Mouse (Mus musculus) CH12.LX (cell line): ENCODE results near the gene Pcsk7. TPM values are rescaled to one million over a fixed set of nuclear protein-coding genes. Genes with fewer than 3 reads are reported as not detected.

Source experiments
- DNase-seq: peaks from one replicate; pipeline ENCODE4 v3.0.0-alpha.2; 2013; ENCODE audit errors: extremely low read depth
- H3K27ac ChIP-seq: 2 replicates; pipeline ENCODE4 v1.5.1; 2012; ENCODE audit warnings: low read depth, mild to moderate bottlenecking, control low read depth, moderate library complexity; ENCODE audit not compliant: insufficient read depth
- H3K27me3 ChIP-seq: replicated peaks from 2 replicates; pipeline ENCODE3; 2012; ENCODE audit warnings: inconsistent platforms
- H3K36me3 ChIP-seq, 2 experiments: replicated peaks in 1 of 2; 2 replicates each; pipeline versions ENCODE3 to v1.6.1; 2012; ENCODE audit warnings: inconsistent platforms in 1 of 2, low read length in 1 of 2, mild to moderate bottlenecking in 1 of 2, mixed read lengths in 1 of 2, moderate library complexity in 1 of 2; ENCODE audit not compliant: control insufficient read depth in 1 of 2, insufficient read depth in 1 of 2
- H3K4me1 ChIP-seq, 2 experiments: 2 replicates each; pipeline ENCODE4 v1.6.1; 2012; ENCODE audit warnings: inconsistent platforms in 1 of 2, moderate library complexity in 1 of 2; ENCODE audit not compliant: insufficient read depth in 2 of 2, control insufficient read depth in 1 of 2
- H3K4me2 ChIP-seq: 2 replicates; pipeline ENCODE4 v1.6.1; 2012; ENCODE audit warnings: low read depth, mild to moderate bottlenecking, control low read depth; ENCODE audit not compliant: poor library complexity, insufficient read depth, severe bottlenecking
- H3K4me3 ChIP-seq, 3 experiments: fragments of 150-350 bp in 1 of 3; sonication (generic) in 1 of 3; replicated peaks in 1 of 3; 2 replicates each; pipeline versions ENCODE3 to v1.5.1; 2011 to 2012; ENCODE audit warnings: low read depth in 2 of 3, low read length in 2 of 3, mild to moderate bottlenecking in 2 of 3, moderate library complexity in 2 of 3, control low read depth in 1 of 3, improper control_type of control experiment in 1 of 3, inconsistent platforms in 1 of 3, mixed read lengths in 1 of 3; ENCODE audit not compliant: poor library complexity in 1 of 3
- H3K79me2 ChIP-seq: replicated peaks from 2 replicates; pipeline ENCODE4 v1.6.1; 2012; ENCODE audit warnings: mild to moderate bottlenecking, moderate library complexity; ENCODE audit not compliant: control insufficient read depth, poor library complexity, insufficient read depth, severe bottlenecking; ENCODE audit errors: extremely low read depth
- H3K9ac ChIP-seq: 2 replicates; pipeline ENCODE4 v1.6.1; 2012; ENCODE audit warnings: low read depth, mild to moderate bottlenecking, control low read depth, moderate library complexity; ENCODE audit not compliant: insufficient read depth
- H3K9me3 ChIP-seq: replicated peaks from 2 replicates; pipeline ENCODE3; 2012; ENCODE audit warnings: low read length, inconsistent platforms, mixed read lengths
- CHD2 ChIP-seq: IDR thresholded peaks from 2 replicates; pipeline ENCODE4 v1.6.1; 2011; ENCODE audit warnings: low read length, improper control_type of control experiment
- CTCF ChIP-seq, 2 experiments: IDR thresholded peaks in 1 of 2; conservative IDR thresholded peaks in 1 of 2; 2 replicates each; pipeline ENCODE4 v1.5.1; 2011 to 2012; ENCODE audit warnings: low read depth in 2 of 2, low read length in 2 of 2, improper control_type of control experiment in 1 of 2, inconsistent platforms in 1 of 2, mild to moderate bottlenecking in 1 of 2, moderate library complexity in 1 of 2
- ELF1 ChIP-seq: IDR thresholded peaks from 2 replicates; pipeline ENCODE4 v1.6.1; 2014; ENCODE audit warnings: low read depth, mild to moderate bottlenecking, inconsistent platforms, low read length, improper control_type of control experiment
- ETS1 ChIP-seq: conservative IDR thresholded peaks from 2 replicates; pipeline ENCODE4 v1.6.1; 2012; ENCODE audit warnings: low read depth, mild to moderate bottlenecking, inconsistent platforms, low read length, improper control_type of control experiment, moderate library complexity
- HCFC1 ChIP-seq: IDR thresholded peaks from 2 replicates; pipeline ENCODE4 v1.6.1; 2012; ENCODE audit warnings: low read depth, mild to moderate bottlenecking, inconsistent platforms, low read length, improper control_type of control experiment
- JUND ChIP-seq: conservative IDR thresholded peaks from 2 replicates; pipeline ENCODE4 v1.6.1; 2011; ENCODE audit warnings: low read depth, low read length, improper control_type of control experiment
- MAZ ChIP-seq: IDR thresholded peaks from 2 replicates; pipeline ENCODE4 v1.6.1; 2012; ENCODE audit warnings: low read depth, mild to moderate bottlenecking, inconsistent platforms, low read length, improper control_type of control experiment, moderate library complexity
- RAD21 ChIP-seq: IDR thresholded peaks from 2 replicates; pipeline ENCODE4 v1.6.1; 2011; ENCODE audit warnings: low read depth, mild to moderate bottlenecking, low read length, improper control_type of control experiment, moderate library complexity
- SMC3 ChIP-seq: IDR thresholded peaks from 2 replicates; pipeline ENCODE4 v1.6.1; 2011; ENCODE audit warnings: low read depth, low read length, improper control_type of control experiment
- USF1 ChIP-seq: IDR thresholded peaks from 2 replicates; pipeline ENCODE4 v1.6.1; 2014; ENCODE audit warnings: low read depth, mild to moderate bottlenecking, inconsistent platforms, low read length, improper control_type of control experiment
- ZNF384 ChIP-seq: IDR thresholded peaks from 2 replicates; pipeline ENCODE4 v1.6.1; 2012; ENCODE audit warnings: low read depth, low read length, improper control_type of control experiment, inconsistent platforms
- dilution Hi-C: fragments of 300-500 bp; cut with MboI; formaldehyde crosslinking; loops from 2 replicates; pipeline ENCODE4 v1.14.3; 2020; ENCODE audit warnings: low sequenced_read_pairs; ENCODE audit not compliant: extremely low pct_unique_long_range_greater_than_20kb, extremely low pct_ligation_motif_present
- in situ Hi-C: fragments of 300-500 bp; cut with MboI; formaldehyde crosslinking; loops from 3 replicates; pipeline ENCODE4 v1.14.3; 2019; ENCODE audit warnings: low sequenced_read_pairs, low pct_ligation_motif_present, low pct_unique_long_range_greater_than_20kb, mixed read lengths
- polyA plus RNA-seq: library from polyadenylated mRNA; unstranded; fragments of >175 nt; gene quantifications from 2 replicates; pipeline ENCODE4 v1.2.1, GENCODE M21; 2012; ENCODE audit warnings: low read depth; ENCODE audit not compliant: insufficient read length
- total RNA-seq, 2 experiments: library from RNA; depleted of rRNA; stranded (reverse); fragments of 300-350 nt in 1 of 2; fragments of >200 nt in 1 of 2; gene quantifications; 2 replicates each; pipeline ENCODE4 v1.2.3; 2012 to 2014

Pcsk7 gene
- total and polyA plus RNA-seq, 3 experiments, result 16.5 to 18.5 (median 17.9) TPM

DNA sequence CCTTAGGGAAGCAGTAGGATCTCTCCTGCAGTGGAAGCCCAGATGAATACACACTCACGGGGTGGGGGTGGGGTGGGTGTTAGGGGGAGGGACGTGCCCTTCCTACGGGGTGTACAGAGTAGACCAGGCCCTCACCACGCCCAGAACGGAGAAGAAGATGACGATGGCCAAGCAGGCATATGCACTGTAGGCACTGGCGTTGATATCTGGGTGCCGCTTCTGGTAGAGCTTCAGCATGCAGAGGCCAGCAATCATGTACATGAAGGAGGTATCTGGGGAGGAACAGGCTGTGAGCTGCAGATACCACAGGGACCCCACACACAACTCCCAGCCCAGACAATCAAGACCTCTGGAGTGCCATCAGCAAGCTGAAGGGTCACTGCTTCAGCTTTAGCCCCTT lies 36.6 kb downstream of the Pcsk7 start:
- DNase-seq, result no peak
- Histone ChIP-seq H3K4me3 (no peak overlapping the region), H3K27ac (no peak overlapping the region), H3K4me1 (peaks cover 0 to 62% of the 10 kb centered on the region in 2 experiments; a peak in 2 of 4 replicates), H3K79me2 (no peaks in the 10 kb centered on the region), H3K9me3 (no peaks in the 10 kb centered on the region), H3K36me3 (peaks cover 88 to 96% of the 10 kb centered on the region in 2 experiments), H3K27me3 (no peaks in the 10 kb centered on the region), H3K4me2 (no peak overlapping the region), H3K9ac (no peak overlapping the region)
- in situ Hi-C loops (no loop called here), dilution Hi-C loops (no loop called here)
- TF ChIP-seq ELF1 (no peak), USF1 (no peak), RAD21 (no peak), SMC3 (no peak), ZNF384 (no peak), JUND (no peak)

DNA sequence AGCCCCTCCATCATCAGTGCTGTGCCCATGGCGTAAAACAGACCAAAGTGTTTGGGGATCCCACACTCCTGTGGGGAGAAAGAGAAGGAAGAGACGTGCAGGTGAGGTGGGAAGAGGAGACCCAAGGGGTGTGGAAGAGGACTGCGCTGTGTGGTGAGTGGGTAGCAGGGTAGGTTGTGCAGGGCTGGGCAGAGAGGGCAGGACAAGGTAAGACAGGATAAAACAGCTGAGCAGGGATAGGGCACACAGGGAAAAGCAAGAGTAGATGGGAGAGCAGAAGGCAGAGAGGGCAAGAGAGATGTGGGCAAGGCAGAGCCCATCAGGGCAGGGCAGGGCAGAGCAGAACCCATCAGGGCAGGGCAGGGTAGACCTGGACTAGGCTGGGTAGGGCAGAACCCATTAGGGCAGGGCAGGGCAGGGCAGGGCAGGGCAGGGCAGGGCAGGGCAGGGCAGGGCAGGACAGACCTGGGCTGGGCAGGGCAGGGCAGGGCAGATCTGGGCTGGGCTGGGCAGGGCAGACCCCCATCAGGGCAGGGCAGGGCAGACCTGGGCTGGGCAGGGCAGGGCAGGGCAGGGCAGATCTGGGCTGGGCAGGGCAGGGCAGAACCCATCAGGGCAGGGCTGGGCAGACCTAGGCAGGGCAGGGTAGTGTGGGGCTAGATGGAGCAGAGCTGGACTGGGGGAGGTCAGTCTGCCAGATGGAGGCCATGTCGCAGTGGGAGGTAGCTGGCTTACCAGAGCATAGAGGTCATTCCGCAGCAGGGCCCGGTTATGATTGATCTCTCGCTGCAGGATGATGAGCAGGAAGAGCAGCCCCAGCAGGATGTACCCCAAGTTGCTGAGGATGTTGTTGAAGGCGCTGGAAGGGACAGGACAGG lies 37.6 kb downstream of the Pcsk7 start:
- no peak for TF ChIP-seq HCFC1
- TF ChIP-seq CTCF (conservative IDR thresholded peaks at IDR 0.05 in 1 of 2, IDR thresholded peaks at IDR 0.05 in 1 of 2; ENCODE audit: low read depth in 2 of 2, low read length in 2 of 2), result no peak
- no peak for TF ChIP-seq CHD2
- no peak for TF ChIP-seq MAZ
- TF ChIP-seq ETS1, result no peak
- Histone ChIP-seq H3K27ac (no peak overlapping the region), H3K9ac (no peak overlapping the region), H3K4me3 (no peak overlapping the region), H3K4me1 (peaks cover 0 to 62% of the 10 kb centered on the region in 2 experiments; a peak in 2 of 4 replicates), H3K79me2 (no peaks in the 10 kb centered on the region), H3K27me3 (no peaks in the 10 kb centered on the region), H3K4me2 (no peak overlapping the region), H3K36me3 (peaks cover 86 to 95% of the 10 kb centered on the region in 2 experiments), H3K9me3 (no peaks in the 10 kb centered on the region)
- dilution Hi-C loops (no loop called here), in situ Hi-C loops (no loop called here)
- DNase-seq, result no peak
